Mouse (Mus musculus) heart, embryonic 15.5 days (tissue): ENCODE measurements at regions not wholly inside any gene's neighbourhood (a gene's known extent, or its start where the extent isn't known, plus 50 kb on each side); places are given as distances from the start of the nearest gene placed in this dataset.

ENCODE experiments used
- ATAC-seq: fragments of 200-750 bp; cut with Nextera tagmentation; replicated peaks from 2 replicates; pipeline ENCODE4 v1.8.0; 2017; ENCODE audit warnings: low read depth, moderate TSS enrichment; ENCODE audit not compliant: insufficient number of reproducible peaks, insufficient read depth, low FRiP score
- H3K27ac ChIP-seq: fragments of 300-500 bp; sonication (generic); 2 replicates; pipeline ENCODE4 v1.5.1; 2015; ENCODE audit warnings: mild to moderate bottlenecking, inconsistent platforms
- H3K27me3 ChIP-seq: fragments of 300-500 bp; sonication (generic); 2 replicates; pipeline ENCODE4 v1.6.1; 2015; ENCODE audit warnings: inconsistent platforms
- H3K36me3 ChIP-seq: fragments of 300-500 bp; sonication (generic); 2 replicates; pipeline ENCODE4 v1.6.1; 2015; ENCODE audit warnings: mild to moderate bottlenecking, inconsistent platforms
- H3K4me1 ChIP-seq: fragments of 300-500 bp; sonication (generic); replicated peaks from 2 replicates; pipeline ENCODE4 v1.6.1; 2015; ENCODE audit warnings: inconsistent platforms
- H3K4me2 ChIP-seq: fragments of 300-500 bp; sonication (generic); 2 replicates; pipeline ENCODE4 v1.6.1; 2015; ENCODE audit warnings: inconsistent platforms, mild to moderate bottlenecking, moderate library complexity
- H3K4me3 ChIP-seq: fragments of 300-500 bp; sonication (generic); 2 replicates; pipeline ENCODE4 v1.5.1; 2015; ENCODE audit warnings: mild to moderate bottlenecking, inconsistent platforms
- H3K9ac ChIP-seq: fragments of 300-500 bp; sonication (generic); 2 replicates; pipeline ENCODE4 v1.6.1; 2015; ENCODE audit warnings: mild to moderate bottlenecking, inconsistent platforms
- H3K9me3 ChIP-seq: fragments of 300-500 bp; sonication (generic); replicated peaks from 2 replicates; pipeline ENCODE4 v1.6.1; 2016; ENCODE audit warnings: inconsistent platforms
- WGBS: fragments of 180-500 bp; shearing (Covaris S2); methylation state at CpG from one replicate; pipeline ENCODE4 v1.1.7; 2015; ENCODE audit warnings: mixed read lengths; 5-methylcytosine and 5-hydroxymethylcytosine counted together

GRCm38 (mm10) chr1:33195114-33195513 lies 474.5 kb downstream of the Prim2 start:
- no peak for ATAC-seq
- 68% methylated on average over 2 of the region's 2 CpGs for WGBS
- no peak overlapping the region for H3K4me2 ChIP-seq
- H3K27ac ChIP-seq: no peak overlapping the region
- no peaks in the 10 kb centered on the region for H3K9me3 ChIP-seq
- H3K9ac ChIP-seq: no peak overlapping the region
- no peaks in the 10 kb centered on the region for H3K27me3 ChIP-seq
- no peak overlapping the region for H3K4me3 ChIP-seq
- H3K4me1 ChIP-seq: no peaks in the 10 kb centered on the region
- no peaks in the 10 kb centered on the region for H3K36me3 ChIP-seq

- 43% methylated on average over 10 of the region's 10 CpGs for WGBS
Observed at GRCm38 (mm10) chr1:33174646-33175435, 494.8 kb downstream of the Prim2 start.

GRCm38 (mm10) chr1:33136991-33137390 lies 532.6 kb downstream of the Prim2 start:
- no peaks in the 10 kb centered on the region for H3K4me1 ChIP-seq
- H3K27me3 ChIP-seq: no peaks in the 10 kb centered on the region
- ATAC-seq: no peak
- H3K27ac ChIP-seq: no peak overlapping the region
- H3K9ac ChIP-seq: no peak overlapping the region
- WGBS: 64% methylated on average over 7 of the region's 7 CpGs
- no peaks in the 10 kb centered on the region for H3K36me3 ChIP-seq
- no peak overlapping the region for H3K4me3 ChIP-seq
- no peak overlapping the region for H3K4me2 ChIP-seq
- H3K9me3 ChIP-seq: no peaks in the 10 kb centered on the region

More at GRCm38 (mm10) chr1:33174646-33175435, 494.8 kb downstream of the Prim2 start:
- Histone ChIP-seq H3K4me1 (peaks cover 3% of the 10 kb centered on the region; the same call in 1 of the 2 replicates), H3K9ac (no peak overlapping the region), H3K27ac (no peak overlapping the region), H3K36me3 (no peaks in the 10 kb centered on the region), H3K4me3 (no peak overlapping the region), H3K27me3 (no peaks in the 10 kb centered on the region), H3K4me2 (0 out of 2 replicates have a peak overlapping the region, but pooled peaks have one; percentile 6), H3K9me3 (no peaks in the 10 kb centered on the region)
- no peak for ATAC-seq

- Histone ChIP-seq H3K36me3 (no peaks in the 10 kb centered on the region), H3K27ac (no peak overlapping the region), H3K27me3 (no peaks in the 10 kb centered on the region), H3K9me3 (no peaks in the 10 kb centered on the region), H3K4me2 (no peak overlapping the region), H3K9ac (no peak overlapping the region), H3K4me1 (no peaks in the 10 kb centered on the region), H3K4me3 (no peak overlapping the region)
- no peak for ATAC-seq
- 86% methylated on average over 1 of the region's 1 CpGs for WGBS
Observed at GRCm38 (mm10) chr1:33130351-33130750, 539.2 kb downstream of the Prim2 start.

- H3K4me1 ChIP-seq: no peaks in the 10 kb centered on the region
- no peak overlapping the region for H3K4me2 ChIP-seq
- no peak for ATAC-seq
- 85% methylated on average over 7 of the region's 7 CpGs for WGBS
- H3K36me3 ChIP-seq: no peaks in the 10 kb centered on the region
- no peak overlapping the region for H3K4me3 ChIP-seq
- H3K27ac ChIP-seq: no peak overlapping the region
- no peak overlapping the region for H3K9ac ChIP-seq
- no peaks in the 10 kb centered on the region for H3K27me3 ChIP-seq
- H3K9me3 ChIP-seq: no peaks in the 10 kb centered on the region
Observed at GRCm38 (mm10) chr1:33125062-33125461, 544.5 kb downstream of the Prim2 start.

GRCm38 (mm10) chr1:33106286-33106685 lies 559.2 kb upstream of the Gm5415 start:
- Histone ChIP-seq H3K27me3 (no peaks in the 10 kb centered on the region), H3K4me3 (no peak overlapping the region), H3K27ac (no peak overlapping the region), H3K4me2 (no peak overlapping the region), H3K36me3 (no peaks in the 10 kb centered on the region), H3K9ac (no peak overlapping the region), H3K4me1 (no peaks in the 10 kb centered on the region), H3K9me3 (no peaks in the 10 kb centered on the region)
- WGBS: 78% methylated on average over 5 of the region's 5 CpGs
- no peak for ATAC-seq

- no peaks in the 10 kb centered on the region for H3K9me3 ChIP-seq
- WGBS: 93% methylated on average over 1 of the region's 1 CpGs
- no peak overlapping the region for H3K4me2 ChIP-seq
- H3K27ac ChIP-seq: no peak overlapping the region
- H3K27me3 ChIP-seq: no peaks in the 10 kb centered on the region
- H3K4me3 ChIP-seq: no peak overlapping the region
- no peak overlapping the region for H3K9ac ChIP-seq
- H3K36me3 ChIP-seq: no peaks in the 10 kb centered on the region
- no peaks in the 10 kb centered on the region for H3K4me1 ChIP-seq
- ATAC-seq: no peak
Observed at GRCm38 (mm10) chr1:33104296-33104695, 557.2 kb upstream of the Gm5415 start.

- Histone ChIP-seq H3K36me3 (no peaks in the 10 kb centered on the region), H3K9me3 (no peaks in the 10 kb centered on the region), H3K27me3 (no peaks in the 10 kb centered on the region), H3K4me3 (no peak overlapping the region), H3K9ac (no peak overlapping the region), H3K4me2 (no peak overlapping the region), H3K27ac (no peak overlapping the region), H3K4me1 (no peaks in the 10 kb centered on the region)
- no peak for ATAC-seq
- WGBS: 72% methylated on average over 3 of the region's 3 CpGs
Observed at GRCm38 (mm10) chr1:33098062-33098461, 551.0 kb upstream of the Gm5415 start.

- H3K4me3 ChIP-seq: no peak overlapping the region
- H3K4me1 ChIP-seq: no peaks in the 10 kb centered on the region
- H3K9me3 ChIP-seq: no peaks in the 10 kb centered on the region
- no peak overlapping the region for H3K4me2 ChIP-seq
- H3K27me3 ChIP-seq: no peaks in the 10 kb centered on the region
- H3K36me3 ChIP-seq: no peaks in the 10 kb centered on the region
- WGBS: 85% methylated on average over 1 of the region's 1 CpGs
- H3K9ac ChIP-seq: no peak overlapping the region
- no peak for ATAC-seq
- H3K27ac ChIP-seq: no peak overlapping the region
Observed at GRCm38 (mm10) chr1:33096851-33097250, 549.8 kb upstream of the Gm5415 start.

- H3K4me3 ChIP-seq: no peak overlapping the region
- H3K36me3 ChIP-seq: no peaks in the 10 kb centered on the region
- H3K4me2 ChIP-seq: no peak overlapping the region
- ATAC-seq: no peak
- H3K27ac ChIP-seq: no peak overlapping the region
- 82% methylated on average over 1 of the region's 1 CpGs for WGBS
- H3K27me3 ChIP-seq: no peaks in the 10 kb centered on the region
- no peak overlapping the region for H3K9ac ChIP-seq
- no peaks in the 10 kb centered on the region for H3K9me3 ChIP-seq
- no peaks in the 10 kb centered on the region for H3K4me1 ChIP-seq
Observed at GRCm38 (mm10) chr1:33074551-33074950, 527.5 kb upstream of the Gm5415 start.

- Histone ChIP-seq H3K27ac (no peak overlapping the region), H3K4me3 (no peak overlapping the region), H3K4me1 (no peaks in the 10 kb centered on the region), H3K9ac (no peak overlapping the region), H3K9me3 (no peaks in the 10 kb centered on the region), H3K36me3 (no peaks in the 10 kb centered on the region), H3K4me2 (no peak overlapping the region), H3K27me3 (no peaks in the 10 kb centered on the region)
- no peak for ATAC-seq
- WGBS: 53% methylated on average over 2 of the region's 2 CpGs
Observed at GRCm38 (mm10) chr1:33058010-33058409, 510.9 kb upstream of the Gm5415 start.

GRCm38 (mm10) chr1:33044388-33044787 lies 497.3 kb upstream of the Gm5415 start:
- no peaks in the 10 kb centered on the region for H3K27me3 ChIP-seq
- H3K4me2 ChIP-seq: no peak overlapping the region
- no peaks in the 10 kb centered on the region for H3K36me3 ChIP-seq
- H3K4me3 ChIP-seq: no peak overlapping the region
- no peak for ATAC-seq
- WGBS: 82% methylated on average over 2 of the region's 2 CpGs
- H3K4me1 ChIP-seq: no peaks in the 10 kb centered on the region
- no peaks in the 10 kb centered on the region for H3K9me3 ChIP-seq
- no peak overlapping the region for H3K9ac ChIP-seq
- H3K27ac ChIP-seq: no peak overlapping the region
